Comparison of ENCODE assay signal across 15 mouse cellular contexts in the genomic region with DNA sequence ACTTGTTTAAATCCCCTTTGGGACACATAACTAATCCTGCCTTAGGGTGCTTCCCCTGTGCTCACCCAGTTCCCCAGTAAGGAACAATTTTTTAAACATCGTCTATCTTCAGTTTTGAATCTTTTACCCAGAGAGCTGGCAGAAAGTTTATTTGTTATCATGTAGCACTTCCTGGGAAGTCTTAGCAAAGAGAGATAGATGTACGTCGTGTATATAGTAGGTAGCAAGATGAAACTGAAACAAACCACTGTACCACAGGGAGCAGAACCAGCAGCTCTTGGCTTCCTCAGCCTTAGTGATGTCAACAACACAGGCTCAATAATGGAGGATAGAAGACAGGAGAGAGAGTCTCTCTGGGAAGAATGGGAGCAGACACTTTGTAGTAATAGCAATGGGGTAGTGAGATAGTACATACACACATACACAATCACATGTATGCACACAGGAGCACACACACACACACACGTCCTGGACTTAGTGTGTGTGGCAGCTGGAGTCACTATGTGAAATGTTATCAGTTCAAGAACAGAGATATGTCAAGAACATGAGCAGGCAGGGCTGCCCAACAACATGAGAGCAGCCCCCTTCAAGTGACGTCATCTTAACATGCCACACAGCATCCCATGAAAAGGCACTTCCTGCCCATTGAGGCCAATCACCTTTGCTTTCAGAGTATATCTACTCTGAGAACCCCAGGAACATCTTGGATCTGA. TPM values are rescaled to one million over a fixed set of nuclear protein-coding genes. Genes with fewer than 3 reads are reported as not detected.
DNase-seq lines count a peak whose midpoint lies in the region; TF ChIP-seq lines count a peak whose summit lies in the region.
"Had no signal": no experiment of that assay in that cellular context is flagged by ENCODE, and none has a peak within 500 bp of the region (broad histone marks: within the 10 kb centered on the region; RNA-seq: fewer than 3 reads in every experiment).

No protein-coding gene starts in this region.

- no peaks in the 10 kb centered on the region for H3K27me3 ChIP-seq in thymus, adult 2 months (ENCODE audit: control insufficient read depth, insufficient read depth, low read length)
- H3K27me3 ChIP-seq in megakaryocyte, embryonic 14.5 days (replicated peaks), result no peaks in the 10 kb centered on the region
- H3K27me3 ChIP-seq: embryonic facial prominence, embryonic 13.5 days; heart, embryonic 15.5 days; hindbrain, embryonic 13.5 days had no signal

- TF ChIP-seq POLR2A in thymus, adult 2 months (IDR thresholded peaks at IDR 0.05; ENCODE audit: control insufficient read depth, extremely low read depth, insufficient read depth, low read length, poor library complexity), result no peak

- peak overlapping the region; percentile 90 for H3K27ac ChIP-seq in thymus, adult 2 months (ENCODE audit: control insufficient read depth, insufficient read depth, low read length)
- H3K27ac ChIP-seq: embryonic facial prominence, embryonic 13.5 days; forebrain, embryonic 10.5 days; heart, embryonic 15.5 days; hindbrain, embryonic 13.5 days; midbrain, embryonic 10.5 days had no signal

- no peak for TF ChIP-seq CTCF in thymus, adult 2 months (IDR thresholded peaks at IDR 0.05; ENCODE audit: borderline replicate concordance, control insufficient read depth, extremely low read depth, insufficient read depth, low read length, poor library complexity)

- no peaks in the 10 kb centered on the region for H3K9me3 ChIP-seq in megakaryocyte, embryonic 14.5 days
- H3K9me3 ChIP-seq: embryonic facial prominence, embryonic 13.5 days; forebrain, embryonic 10.5 days; heart, embryonic 15.5 days; hindbrain, embryonic 13.5 days; midbrain, embryonic 10.5 days had no signal

- H3K36me3 ChIP-seq in thymus, adult 2 months (ENCODE audit: control insufficient read depth, insufficient read depth, low read length), result no peaks in the 10 kb centered on the region; the same call in 1 of the 2 replicates
- peaks cover 9% of the 10 kb centered on the region for H3K36me3 ChIP-seq in megakaryocyte, embryonic 14.5 days (replicated peaks; ENCODE audit: low read length)
- H3K36me3 ChIP-seq: embryonic facial prominence, embryonic 13.5 days; forebrain, embryonic 10.5 days; heart, embryonic 15.5 days; hindbrain, embryonic 13.5 days; midbrain, embryonic 10.5 days had no signal

- WGBS in thymus, adult 2 months, result 62% methylated on average over 5 of the region's 5 CpGs

- no peak for DNase-seq in thymus, adult 2 months
- no peak for DNase-seq in thymus, postnatal 14 days
- peak; percentile 88 for DNase-seq in induced T-regulatory cell, adult 2 months (ENCODE audit: low read depth)
- no peak for DNase-seq in layer of hippocampus, postnatal 36 days
- no peak for DNase-seq in layer of hippocampus, adult 11-12 months (ENCODE audit: low spot score)
- DNase-seq in MN1 (ENCODE audit: low spot score), result no peak
- DNase-seq: cerebellum, adult 11 months; kidney, adult 18-20 months; right cerebral cortex, adult 18-20 months had no signal

- H3K4me3 ChIP-seq in thymus, adult 2 months (ENCODE audit: control insufficient read depth, insufficient read depth, low read length), result no peak overlapping the region
- H3K4me3 ChIP-seq in megakaryocyte, embryonic 14.5 days (replicated peaks), result peak overlapping the region; percentile 19
- H3K4me3 ChIP-seq: embryonic facial prominence, embryonic 13.5 days; forebrain, embryonic 10.5 days; heart, embryonic 15.5 days; hindbrain, embryonic 13.5 days; midbrain, embryonic 10.5 days had no signal

- H3K4me1 ChIP-seq in thymus, adult 2 months (replicated peaks; ENCODE audit: control insufficient read depth, insufficient read depth, low read length), result peaks cover 25% of the 10 kb centered on the region
- peaks cover 52% of the 10 kb centered on the region for H3K4me1 ChIP-seq in megakaryocyte, embryonic 14.5 days
- H3K4me1 ChIP-seq: embryonic facial prominence, embryonic 13.5 days; forebrain, embryonic 10.5 days; hindbrain, embryonic 13.5 days; midbrain, embryonic 10.5 days had no signal

RNA-seq across cellular contexts. Expression of a gene that starts 10.3 kb away (rescaled TPM):
- polyA plus RNA-seq in thymus, adult 2 months (2012; rRNA removed), result 25.8 and 26.5 TPM in 2 replicates
- polyA plus RNA-seq in megakaryocyte, embryonic 14.5 days (2012; ENCODE audit: insufficient read depth, low replicate concordance), result 2.1 and 6.0 TPM in 2 replicates
- 1 to 10 TPM; 2.4 to 3.5 TPM for total RNA-seq in layer of hippocampus, postnatal 36 days (2021)
